Mouse (Mus musculus) G1E (cell line): ENCODE results near the gene Eefsec.

Source experiments
- CTCF ChIP-seq: IDR thresholded peaks from 2 replicates; pipeline ENCODE4 v1.5.1; 2012; ENCODE audit warnings: low read depth, low read length, inconsistent platforms, mixed read lengths
- GATA2 ChIP-seq: IDR thresholded peaks from 2 replicates; pipeline ENCODE4 v1.6.1; 2012; ENCODE audit warnings: low read depth, low read length, inconsistent platforms, borderline replicate concordance

GRCm38 (mm10) chr6:88208321-88208720, 238.0 kb downstream of the Eefsec start:
- TF ChIP-seq CTCF = no peak
- no peak for TF ChIP-seq GATA2
